Mouse (Mus musculus) midbrain, postnatal 0 days (tissue): ENCODE results near the gene Chrna1. TPM values are rescaled to one million over a fixed set of nuclear protein-coding genes. Genes with fewer than 3 reads are reported as not detected.

Source experiments
- ATAC-seq: fragments of 200-750 bp; cut with Nextera tagmentation; 2 replicates; pipeline ENCODE4 v1.8.0; 2017; ENCODE audit warnings: moderate number of reproducible peaks, mild to moderate bottlenecking, moderate TSS enrichment, moderate library complexity; ENCODE audit not compliant: low FRiP score
- DNase-seq: peaks from one replicate; pipeline ENCODE4 v3.0.0-alpha.2; 2015; ENCODE audit warnings: low spot score
- H3K27ac ChIP-seq: fragments of 300-500 bp; sonication (generic); 2 replicates; pipeline ENCODE4 v1.5.1; 2014; ENCODE audit warnings: low read depth, mild to moderate bottlenecking, low read length, mixed read lengths
- H3K27me3 ChIP-seq: fragments of 300-500 bp; sonication (generic); 2 replicates; pipeline ENCODE4 v1.6.1; 2014; ENCODE audit warnings: low read length, control low read depth, mixed read lengths; ENCODE audit not compliant: insufficient read depth
- H3K36me3 ChIP-seq: fragments of 300-500 bp; sonication (generic); 2 replicates; pipeline ENCODE4 v1.6.1; 2014; ENCODE audit warnings: low read length, control low read depth, mixed read lengths; ENCODE audit not compliant: insufficient read depth
- H3K4me1 ChIP-seq: fragments of 300-500 bp; sonication (generic); 2 replicates; pipeline ENCODE4 v1.6.1; 2014; ENCODE audit warnings: mild to moderate bottlenecking, control low read depth, antibody characterized with exemption, low read length, mixed read lengths; ENCODE audit not compliant: insufficient read depth
- H3K4me2 ChIP-seq: fragments of 300-500 bp; sonication (generic); 2 replicates; pipeline ENCODE4 v1.6.1; 2014; ENCODE audit warnings: low read depth, mild to moderate bottlenecking, low read length, mixed read lengths; ENCODE audit not compliant: poor library complexity, severe bottlenecking
- H3K4me3 ChIP-seq: fragments of 300-500 bp; sonication (generic); 2 replicates; pipeline ENCODE4 v1.5.1; 2014; ENCODE audit warnings: low read depth, mild to moderate bottlenecking, low read length, moderate library complexity
- H3K9ac ChIP-seq: fragments of 300-500 bp; sonication (generic); replicated peaks from 2 replicates; pipeline ENCODE4 v1.6.1; 2014; ENCODE audit warnings: mild to moderate bottlenecking, low read length, moderate library complexity, mixed read lengths; ENCODE audit not compliant: poor library complexity, severe bottlenecking
- H3K9me3 ChIP-seq: fragments of 300-500 bp; sonication (generic); 2 replicates; pipeline ENCODE4 v1.6.1; 2016; ENCODE audit warnings: low read length, control low read depth
- CTCF ChIP-seq: IDR thresholded peaks from 2 replicates; pipeline ENCODE4 v1.5.1; 2016; ENCODE audit warnings: antibody characterized with exemption, mild to moderate bottlenecking
- WGBS: fragments of 180-500 bp; shearing (Covaris S2); extraction: QIAGEN DNeasy Blood & Tissue Kit; methylation state at CpG from one replicate; pipeline ENCODE4 v1.1.7; 2014; 5-methylcytosine and 5-hydroxymethylcytosine counted together
- polyA plus RNA-seq: library from polyadenylated mRNA; unstranded; fragments of >200 nt; fragmentation: Nextera tagmentation; extraction: Ambion mirVana; gene quantifications from 2 replicates; pipeline ENCODE4 v1.2.1, GENCODE M21; 2015
- total RNA-seq: library from RNA; depleted of rRNA; stranded (reverse); fragments of >200 nt; gene quantifications from 2 replicates; pipeline ENCODE4 v1.2.3, GENCODE M21; 2014

Chrna1 gene
- total and polyA plus RNA-seq, 2 experiments from 2014 or later = 0.22 to 0.31 TPM

GRCm38 (mm10) chr2:73548542-73548941 is 31.6 kb downstream of the Chrna1 start:
- Histone ChIP-seq H3K4me1 (no peaks in the 10 kb centered on the region), H3K27me3 (no peaks in the 10 kb centered on the region), H3K4me2 (no peak overlapping the region), H3K36me3 (no peaks in the 10 kb centered on the region), H3K9ac (no peak overlapping the region), H3K27ac (no peak overlapping the region), H3K4me3 (no peak overlapping the region), H3K9me3 (no peaks in the 10 kb centered on the region)
- ATAC-seq = no peak
- 80% methylated on average over 2 of the region's 2 CpGs for WGBS
- no peak for DNase-seq
- no peak for TF ChIP-seq CTCF

- 91% methylated on average over 4 of the region's 4 CpGs for WGBS
- Histone ChIP-seq H3K27ac (no peak overlapping the region), H3K27me3 (no peaks in the 10 kb centered on the region), H3K36me3 (no peaks in the 10 kb centered on the region), H3K4me1 (no peaks in the 10 kb centered on the region), H3K4me3 (no peak overlapping the region), H3K9ac (no peak overlapping the region), H3K9me3 (no peaks in the 10 kb centered on the region), H3K4me2 (no peak overlapping the region)
- DNase-seq = no peak
- no peak for TF ChIP-seq CTCF
- no peak for ATAC-seq
These were observed 32.9 kb downstream of the Chrna1 start for GRCm38 (mm10) chr2:73547256-73547655.

- Histone ChIP-seq H3K27me3 (no peaks in the 10 kb centered on the region), H3K9ac (no peak overlapping the region), H3K27ac (no peak overlapping the region), H3K4me1 (no peaks in the 10 kb centered on the region), H3K4me2 (no peak overlapping the region), H3K36me3 (no peaks in the 10 kb centered on the region), H3K4me3 (no peak overlapping the region), H3K9me3 (no peaks in the 10 kb centered on the region)
- no peak for TF ChIP-seq CTCF
- 90% methylated on average over 2 of the region's 2 CpGs for WGBS
- no peak for DNase-seq
- ATAC-seq = no peak
These were observed 34.6 kb downstream of the Chrna1 start for GRCm38 (mm10) chr2:73545556-73545955.

- no peak overlapping the region for H3K4me3 ChIP-seq
- no peak overlapping the region for H3K27ac ChIP-seq
- H3K9me3 ChIP-seq = no peaks in the 10 kb centered on the region
- H3K27me3 ChIP-seq = no peaks in the 10 kb centered on the region
- H3K4me1 ChIP-seq = no peaks in the 10 kb centered on the region
- no peak for DNase-seq
- H3K9ac ChIP-seq = no peak overlapping the region
- TF ChIP-seq CTCF = no peak
- peak overlapping the region; percentile 18 for H3K4me2 ChIP-seq
- ATAC-seq = no peak
- 38% methylated on average over 16 of the region's 16 CpGs for WGBS
- no peaks in the 10 kb centered on the region for H3K36me3 ChIP-seq
These were observed 39.5 kb downstream of the Chrna1 start for GRCm38 (mm10) chr2:73540450-73541162.

GRCm38 (mm10) chr2:73539697-73540096 is 40.4 kb downstream of the Chrna1 start:
- 21% methylated on average over 1 of the region's 1 CpGs for WGBS
- Histone ChIP-seq H3K4me1 (no peaks in the 10 kb centered on the region), H3K9ac (no peak overlapping the region), H3K36me3 (no peaks in the 10 kb centered on the region), H3K4me2 (no peak overlapping the region), H3K27me3 (no peaks in the 10 kb centered on the region), H3K9me3 (no peaks in the 10 kb centered on the region), H3K4me3 (no peak overlapping the region), H3K27ac (no peak overlapping the region)
- TF ChIP-seq CTCF = peak; percentile 35; the same call in 1 of the 2 replicates
- DNase-seq = no peak
- ATAC-seq = no peak

GRCm38 (mm10) chr2:73539141-73539540 is 41.0 kb downstream of the Chrna1 start:
- Histone ChIP-seq H3K36me3 (no peaks in the 10 kb centered on the region), H3K27ac (no peak overlapping the region), H3K4me1 (no peaks in the 10 kb centered on the region), H3K4me3 (no peak overlapping the region), H3K4me2 (no peak overlapping the region), H3K27me3 (no peaks in the 10 kb centered on the region), H3K9ac (no peak overlapping the region), H3K9me3 (no peaks in the 10 kb centered on the region)
- WGBS = 87% methylated on average over 3 of the region's 3 CpGs
- DNase-seq (no peak), ATAC-seq (no peak)
- TF ChIP-seq CTCF = no peak
